ENCODE assay signal across 18 mouse cellular contexts in genomic region chr9:90250141-90250775, GRCm38 (mm10). TPM values are rescaled to one million over a fixed set of nuclear protein-coding genes. Genes with fewer than 3 reads are reported as not detected.
DNase-seq lines count a peak whose midpoint lies in the region; ATAC-seq and TF ChIP-seq lines count a peak whose summit lies in the region.
"Had no signal": no experiment of that assay in that cellular context is flagged by ENCODE, and none has a peak within 500 bp of the region (broad histone marks: within the 10 kb centered on the region; RNA-seq: fewer than 3 reads in every experiment).

No protein-coding gene starts in this region.

- no peaks in the 10 kb centered on the region for H3K9me3 ChIP-seq in forebrain, embryonic 11.5 days (ENCODE audit: control insufficient read depth, low read length)
- H3K9me3 ChIP-seq in forebrain, embryonic 14.5 days (replicated peaks; ENCODE audit: control insufficient read depth, low read length): no peaks in the 10 kb centered on the region
- H3K9me3 ChIP-seq in midbrain, embryonic 10.5 days (replicated peaks): no peaks in the 10 kb centered on the region
- no peaks in the 10 kb centered on the region for H3K9me3 ChIP-seq in midbrain, postnatal 0 days (ENCODE audit: low read length)
- no peaks in the 10 kb centered on the region for H3K9me3 ChIP-seq in intestine, embryonic 16.5 days (ENCODE audit: control insufficient read depth, low read length)
- H3K9me3 ChIP-seq: embryonic facial prominence, embryonic 15.5 days; hindbrain, embryonic 15.5 days; limb, embryonic 12.5 days; neural tube, embryonic 15.5 days had no signal

- no peaks in the 10 kb centered on the region for H3K36me3 ChIP-seq in forebrain, embryonic 11.5 days (ENCODE audit: control insufficient read depth, insufficient read depth, low read length)
- H3K36me3 ChIP-seq in forebrain, embryonic 14.5 days (ENCODE audit: control insufficient read depth, insufficient read depth, low read length): 0 out of 2 replicates have a peak, but pooled peaks cover 3% of the 10 kb centered on the region
- H3K36me3 ChIP-seq in midbrain, embryonic 10.5 days: peaks cover 17% of the 10 kb centered on the region
- H3K36me3 ChIP-seq in midbrain, postnatal 0 days (ENCODE audit: insufficient read depth, low read length): peaks cover 6% of the 10 kb centered on the region; the same call in 1 of the 2 replicates
- no peaks in the 10 kb centered on the region; the same call in 1 of the 2 replicates for H3K36me3 ChIP-seq in intestine, embryonic 16.5 days (ENCODE audit: control insufficient read depth, insufficient read depth, low read length)
- H3K36me3 ChIP-seq: hindbrain, embryonic 15.5 days; neural tube, embryonic 15.5 days had no signal

- H3K27me3 ChIP-seq in forebrain, embryonic 11.5 days (ENCODE audit: control insufficient read depth, insufficient read depth, low read length): no peaks in the 10 kb centered on the region
- H3K27me3 ChIP-seq in forebrain, embryonic 14.5 days (replicated peaks; ENCODE audit: control insufficient read depth, insufficient read depth, low read length): no peaks in the 10 kb centered on the region
- H3K27me3 ChIP-seq in midbrain, embryonic 10.5 days (ENCODE audit: low read depth, poor library complexity, severe bottlenecking): no peaks in the 10 kb centered on the region
- H3K27me3 ChIP-seq in midbrain, postnatal 0 days (ENCODE audit: insufficient read depth, low read length): no peaks in the 10 kb centered on the region
- H3K27me3 ChIP-seq in intestine, embryonic 16.5 days (replicated peaks; ENCODE audit: control insufficient read depth, insufficient read depth, low read length): no peaks in the 10 kb centered on the region
- H3K27me3 ChIP-seq: embryonic facial prominence, embryonic 15.5 days; hindbrain, embryonic 15.5 days; limb, embryonic 12.5 days; neural tube, embryonic 15.5 days; Patski had no signal

- no peak overlapping the region for H3K4me3 ChIP-seq in forebrain, embryonic 11.5 days (ENCODE audit: low read depth, low read length)
- H3K4me3 ChIP-seq in forebrain, embryonic 14.5 days (ENCODE audit: low read depth, low read length): no peak overlapping the region
- H3K4me3 ChIP-seq in midbrain, embryonic 10.5 days: no peak overlapping the region
- no peak overlapping the region for H3K4me3 ChIP-seq in midbrain, postnatal 0 days (ENCODE audit: low read depth, low read length)
- no peak overlapping the region for H3K4me3 ChIP-seq in intestine, embryonic 16.5 days (ENCODE audit: low read length)
- H3K4me3 ChIP-seq in lung, adult 2 months (replicated peaks; ENCODE audit: extremely low read depth, low read depth, low read length): no peak overlapping the region
- H3K4me3 ChIP-seq: embryonic facial prominence, embryonic 15.5 days; hindbrain, embryonic 15.5 days; limb, embryonic 12.5 days; neural tube, embryonic 15.5 days had no signal

- WGBS in forebrain, embryonic 11.5 days: 85% methylated on average over 5 of the region's 5 CpGs
- 84% methylated on average over 5 of the region's 5 CpGs for WGBS in forebrain, embryonic 14.5 days
- 85% methylated on average over 5 of the region's 5 CpGs for WGBS in midbrain, embryonic 10.5 days
- WGBS in midbrain, postnatal 0 days: 92% methylated on average over 5 of the region's 5 CpGs
- 83% methylated on average over 5 of the region's 5 CpGs for WGBS in intestine, embryonic 16.5 days
- 79% methylated on average over 5 of the region's 5 CpGs for WGBS in lung, adult 2 months

- H3K4me1 ChIP-seq in forebrain, embryonic 11.5 days (replicated peaks; ENCODE audit: control insufficient read depth, insufficient read depth, low read length): no peaks in the 10 kb centered on the region
- no peaks in the 10 kb centered on the region for H3K4me1 ChIP-seq in forebrain, embryonic 14.5 days (ENCODE audit: control insufficient read depth, insufficient read depth, low read length)
- H3K4me1 ChIP-seq in midbrain, embryonic 10.5 days: peaks cover under 1% of the 10 kb centered on the region; the same call in 1 of the 2 replicates
- no peaks in the 10 kb centered on the region for H3K4me1 ChIP-seq in midbrain, postnatal 0 days (ENCODE audit: insufficient read depth, low read length)
- H3K4me1 ChIP-seq in intestine, embryonic 16.5 days (ENCODE audit: control insufficient read depth, insufficient read depth, low read length): peaks cover 8% of the 10 kb centered on the region; the same call in 1 of the 2 replicates
- peaks cover 6% of the 10 kb centered on the region; the same call in 1 of the 2 replicates for H3K4me1 ChIP-seq in lung, adult 2 months (ENCODE audit: control insufficient read depth, insufficient read depth, low read length)
- H3K4me1 ChIP-seq: embryonic facial prominence, embryonic 15.5 days; hindbrain, embryonic 15.5 days; limb, embryonic 12.5 days; neural tube, embryonic 15.5 days had no signal

- TF ChIP-seq POLR2A in lung, adult 2 months (IDR thresholded peaks at IDR 0.05; ENCODE audit: borderline replicate concordance, extremely low read depth, low read depth, low read length): no peak

- no peak for DNase-seq in forebrain, embryonic 11.5 days (ENCODE audit: low spot score)
- no peak for DNase-seq in forebrain, embryonic 14.5 days (ENCODE audit: low spot score)
- no peak for DNase-seq in midbrain, embryonic 10.5 days (ENCODE audit: low spot score)
- DNase-seq in midbrain, postnatal 0 days (ENCODE audit: low spot score): no peak
- DNase-seq in gastrocnemius, postnatal 4 days (ENCODE audit: low spot score in 2 of 2): no peak
- no peak for DNase-seq in lung, adult 2 months
- DNase-seq: adrenal gland, postnatal 14 days; cerebellum, postnatal 10 days; layer of hippocampus, adult 9-11 months; midbrain, embryonic 14.5 days; thymus, postnatal 36 days had no signal

- H3K4me2 ChIP-seq in forebrain, embryonic 11.5 days (ENCODE audit: low read depth, low read length, severe bottlenecking): no peak overlapping the region
- H3K4me2 ChIP-seq in forebrain, embryonic 14.5 days (ENCODE audit: low read length): no peak overlapping the region
- no peak overlapping the region for H3K4me2 ChIP-seq in midbrain, postnatal 0 days (ENCODE audit: low read depth, low read length, poor library complexity, severe bottlenecking)
- no peak overlapping the region for H3K4me2 ChIP-seq in intestine, embryonic 16.5 days (ENCODE audit: low read depth, low read length)
- H3K4me2 ChIP-seq: embryonic facial prominence, embryonic 15.5 days; hindbrain, embryonic 15.5 days; limb, embryonic 12.5 days; neural tube, embryonic 15.5 days had no signal

- TF ChIP-seq CTCF in midbrain, postnatal 0 days (IDR thresholded peaks at IDR 0.05): no peak
- no peak for TF ChIP-seq CTCF in lung, adult 2 months (IDR thresholded peaks at IDR 0.05; ENCODE audit: insufficient read depth, low read length)

- 0 out of 2 replicates have a peak, but pooled peaks have one; percentile 23 for ATAC-seq in forebrain, embryonic 11.5 days (replicated peaks; ENCODE audit: low FRiP score)
- ATAC-seq in forebrain, embryonic 14.5 days: no peak
- ATAC-seq in midbrain, postnatal 0 days (ENCODE audit: low FRiP score): no peak
- ATAC-seq in intestine, embryonic 16.5 days: peak; percentile 75
- peak; percentile 83 for ATAC-seq in megakaryocyte-erythroid progenitor cell, adult 5-6 weeks (replicated peaks; ENCODE audit: low FRiP score, low TSS enrichment, poor library complexity, severe bottlenecking)
- ATAC-seq: Patski had no signal

- 0 out of 2 replicates have a peak overlapping the region, but pooled peaks have one; percentile 18 for H3K27ac ChIP-seq in forebrain, embryonic 11.5 days (ENCODE audit: low read depth, low read length)
- H3K27ac ChIP-seq in forebrain, embryonic 14.5 days (ENCODE audit: low read depth, low read length): no peak overlapping the region
- H3K27ac ChIP-seq in midbrain, embryonic 10.5 days (replicated peaks): peak overlapping the region; percentile 13; the same call in 1 of the 2 replicates
- no peak overlapping the region for H3K27ac ChIP-seq in midbrain, postnatal 0 days (ENCODE audit: low read depth, low read length)
- H3K27ac ChIP-seq in intestine, embryonic 16.5 days (ENCODE audit: low read length): no peak overlapping the region
- H3K27ac ChIP-seq: embryonic facial prominence, embryonic 15.5 days; hindbrain, embryonic 15.5 days; limb, embryonic 12.5 days; neural tube, embryonic 15.5 days had no signal

- H3K9ac ChIP-seq in forebrain, embryonic 11.5 days (ENCODE audit: low read length): no peak overlapping the region
- no peak overlapping the region for H3K9ac ChIP-seq in forebrain, embryonic 14.5 days (ENCODE audit: low read length)
- H3K9ac ChIP-seq in midbrain, postnatal 0 days (replicated peaks; ENCODE audit: low read length, poor library complexity, severe bottlenecking): no peak overlapping the region
- H3K9ac ChIP-seq in intestine, embryonic 16.5 days (ENCODE audit: low read depth, low read length): no peak overlapping the region
- H3K9ac ChIP-seq: embryonic facial prominence, embryonic 15.5 days; hindbrain, embryonic 15.5 days; limb, embryonic 12.5 days; neural tube, embryonic 15.5 days had no signal

RNA-seq across cellular contexts. Expression of gene Tbc1d2b, which starts 20.3 kb away (rescaled TPM):
- 11.6 TPM in 2 replicates for polyA plus RNA-seq in forebrain, embryonic 11.5 days (2014; fragmentation: Nextera tagmentation; extraction: Ambion mirVana)
- polyA plus RNA-seq in forebrain, embryonic 14.5 days (2014; fragmentation: Nextera tagmentation; extraction: Ambion mirVana): 4.3 and 6.5 TPM in 2 replicates
- 7.9 and 8.9 TPM in 2 replicates for polyA plus RNA-seq in midbrain, embryonic 10.5 days (2016; fragmentation: Nextera tagmentation; extraction: Ambion mirVana)
- total RNA-seq in midbrain, postnatal 0 days (2014; rRNA removed): 17.8 and 21.6 TPM in 2 replicates
- polyA plus RNA-seq in midbrain, postnatal 0 days (2015; fragmentation: Nextera tagmentation; extraction: Ambion mirVana): 3.2 and 3.7 TPM in 2 replicates
- polyA plus RNA-seq in intestine, embryonic 16.5 days (2015; fragmentation: Nextera tagmentation; extraction: Ambion mirVana): 9.3 and 11.0 TPM in 2 replicates
- total RNA-seq in megakaryocyte-erythroid progenitor cell, adult 5-6 weeks (2014; fragmentation: Nextera tagmentation): 53.8 and 66.1 TPM in 2 replicates
- total RNA-seq in megakaryocyte-erythroid progenitor cell, adult 5-6 weeks (2017): 31.2 and 33.1 TPM in 2 replicates
- 10 to 100 TPM; 27.8 to 31.9 TPM for total RNA-seq in gastrocnemius, postnatal 4 days (2021)
- 40.7 and 46.4 TPM in 2 replicates for polyA plus RNA-seq in lung, adult 2 months (2012; rRNA removed)

Comparison
In these comparisons a context has a peak if more than half of its experiments do, and no peak if none do; other contexts are left out.
1. ATAC-seq: peak in forebrain, embryonic 11.5 days (single experiment), intestine, embryonic 16.5 days (single experiment) and megakaryocyte-erythroid progenitor cell, adult 5-6 weeks (single experiment); none in forebrain, embryonic 14.5 days (single experiment) and midbrain, postnatal 0 days (single experiment).
2. H3K27ac ChIP-seq: peak in forebrain, embryonic 11.5 days (single experiment) and midbrain, embryonic 10.5 days (single experiment); none in forebrain, embryonic 14.5 days (single experiment), midbrain, postnatal 0 days (single experiment) and intestine, embryonic 16.5 days (single experiment).